Mouse (Mus musculus) urinary bladder, postnatal 10 days (tissue): ENCODE data around the gene Reln.

Experiments
- DNase-seq: peaks from one replicate; pipeline ENCODE4 v3.0.0; 2022; ENCODE audit warnings: low spot score

Gene Reln

DNA sequence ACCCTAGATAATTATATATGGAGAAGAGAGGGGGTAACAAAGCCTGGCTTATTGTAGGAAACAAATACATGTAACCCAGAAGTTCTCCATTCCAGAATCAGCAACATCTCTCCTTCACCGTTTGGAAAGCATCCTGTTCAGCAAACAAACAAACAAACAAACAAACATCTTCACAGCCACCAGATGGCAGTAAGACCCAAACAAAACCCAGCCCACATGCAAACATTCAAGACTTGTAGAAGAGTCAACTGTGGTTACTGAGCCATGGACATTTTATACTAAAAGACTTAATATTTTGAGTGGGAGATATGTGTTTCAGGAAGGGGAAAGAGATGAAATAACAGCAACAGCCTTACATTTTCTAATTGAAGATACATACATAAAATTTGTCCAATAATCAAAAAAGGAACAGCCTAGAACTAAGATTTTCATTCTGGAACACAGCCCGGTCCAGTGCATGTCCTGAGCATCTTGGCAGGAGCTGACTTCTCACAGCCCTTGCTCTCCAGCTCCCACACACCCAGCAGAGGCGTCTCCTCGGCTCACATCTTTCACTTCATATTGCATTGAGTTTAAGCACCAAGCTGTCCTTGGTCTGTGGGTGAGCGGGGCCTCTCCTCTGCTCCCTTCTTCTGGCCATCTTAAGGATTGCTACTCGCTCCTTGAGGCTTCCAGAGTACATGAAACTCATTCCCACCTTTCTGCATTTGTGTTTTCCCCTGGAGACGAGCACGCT is 411.0 kb downstream of the Reln start:
- no peak for DNase-seq

DNA sequence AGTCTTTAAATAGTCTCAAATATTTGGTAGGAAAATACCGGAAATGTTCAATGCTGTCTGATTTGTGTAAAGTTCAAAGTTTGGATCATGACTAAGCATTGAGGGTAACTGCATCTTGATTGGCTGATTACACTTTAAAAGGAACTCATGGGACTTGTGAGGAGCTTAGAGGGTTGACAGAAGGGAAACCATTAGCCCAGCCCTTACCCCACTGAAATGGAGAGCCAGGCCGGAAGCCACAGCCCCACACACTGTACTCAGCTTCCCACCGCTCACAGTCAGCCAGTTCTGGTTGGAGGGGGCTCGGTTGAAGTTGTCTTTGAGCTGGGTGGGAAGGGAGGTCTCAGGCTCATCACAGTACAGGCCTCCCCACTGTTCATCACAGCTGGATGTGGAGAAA is 413.4 kb downstream of the Reln start:
- no peak for DNase-seq

DNA sequence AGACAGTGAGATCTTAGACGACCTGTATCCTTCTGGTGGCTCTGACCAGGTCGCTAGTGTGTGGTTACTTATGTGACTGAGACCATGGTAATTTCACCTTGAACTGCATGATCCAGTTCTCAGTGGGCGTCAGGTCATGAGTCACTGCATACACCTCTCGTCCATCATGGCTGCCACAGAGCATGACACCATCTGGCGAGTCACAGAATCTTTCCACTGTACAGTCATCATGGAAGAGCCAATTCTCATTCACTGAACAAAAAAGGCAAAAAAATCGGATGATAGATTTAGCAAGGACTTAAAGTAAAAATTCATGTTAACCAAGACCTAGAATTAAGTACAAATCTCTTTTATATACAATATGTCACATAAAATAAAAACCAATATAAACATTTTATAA is 424.2 kb downstream of the Reln start:
- no peak for DNase-seq

DNA sequence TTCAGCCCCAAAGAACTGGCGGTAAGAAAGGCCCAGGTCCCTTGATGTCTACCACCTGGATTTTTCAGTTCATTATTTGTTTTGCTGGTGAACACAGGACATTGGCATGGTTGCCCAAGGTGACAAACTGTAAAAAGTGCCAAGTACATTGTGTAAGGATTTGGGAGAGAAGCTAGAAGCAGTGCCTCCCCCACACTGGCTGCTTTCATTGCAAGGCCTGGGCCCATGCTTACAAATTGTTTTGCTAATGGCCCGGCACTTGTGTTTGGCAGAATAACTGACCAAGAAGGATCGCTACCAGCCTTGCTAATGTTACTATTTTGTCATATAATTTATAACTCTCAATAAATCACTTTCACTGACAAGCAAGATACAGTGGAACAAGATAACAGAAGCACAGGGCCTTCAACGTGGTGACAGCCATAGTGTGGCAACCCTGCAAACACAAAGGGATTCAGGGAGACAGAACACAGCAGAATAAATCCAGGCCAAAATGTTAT is 425.2 kb downstream of the Reln start:
- no peak for DNase-seq

DNA sequence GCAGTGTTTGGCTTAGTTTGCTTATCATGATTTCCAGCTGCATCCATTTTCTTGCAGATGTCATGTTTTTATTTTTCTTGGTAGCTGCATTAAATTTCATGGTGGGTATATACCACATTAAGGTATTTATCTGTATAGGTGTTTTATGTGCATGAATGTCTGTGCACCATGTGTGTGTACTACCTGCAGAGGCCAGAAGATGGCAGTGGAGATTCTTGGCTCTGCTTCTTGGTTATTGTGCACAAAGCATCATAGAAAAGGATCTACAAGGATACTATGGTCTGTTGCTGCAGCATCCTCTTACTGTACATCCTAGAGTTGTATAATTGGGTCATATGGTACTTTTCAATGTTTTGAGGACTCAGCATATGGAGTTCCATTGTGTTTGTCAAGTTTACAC is 428.5 kb downstream of the Reln start:
- DNase-seq, result no peak

DNA sequence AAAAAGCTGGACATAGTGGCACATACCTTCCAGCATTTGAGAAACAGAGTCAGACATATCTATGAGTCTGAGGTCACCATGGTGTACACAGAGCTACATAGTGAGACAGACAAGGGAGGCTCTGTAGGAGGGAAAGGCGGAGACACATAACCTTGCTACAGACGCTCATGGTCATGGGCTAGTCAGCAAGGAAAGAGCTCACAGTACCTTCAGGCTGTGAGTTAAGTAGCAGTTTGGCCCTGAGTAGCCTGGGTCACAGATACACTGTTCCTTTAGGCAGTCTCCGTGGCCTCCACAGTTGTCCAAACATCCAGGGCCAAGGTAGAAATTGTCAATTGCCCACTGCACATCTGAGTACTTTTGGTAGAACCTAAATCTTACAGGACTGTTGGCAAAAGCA is 429.7 kb downstream of the Reln start:
- no peak for DNase-seq

DNA sequence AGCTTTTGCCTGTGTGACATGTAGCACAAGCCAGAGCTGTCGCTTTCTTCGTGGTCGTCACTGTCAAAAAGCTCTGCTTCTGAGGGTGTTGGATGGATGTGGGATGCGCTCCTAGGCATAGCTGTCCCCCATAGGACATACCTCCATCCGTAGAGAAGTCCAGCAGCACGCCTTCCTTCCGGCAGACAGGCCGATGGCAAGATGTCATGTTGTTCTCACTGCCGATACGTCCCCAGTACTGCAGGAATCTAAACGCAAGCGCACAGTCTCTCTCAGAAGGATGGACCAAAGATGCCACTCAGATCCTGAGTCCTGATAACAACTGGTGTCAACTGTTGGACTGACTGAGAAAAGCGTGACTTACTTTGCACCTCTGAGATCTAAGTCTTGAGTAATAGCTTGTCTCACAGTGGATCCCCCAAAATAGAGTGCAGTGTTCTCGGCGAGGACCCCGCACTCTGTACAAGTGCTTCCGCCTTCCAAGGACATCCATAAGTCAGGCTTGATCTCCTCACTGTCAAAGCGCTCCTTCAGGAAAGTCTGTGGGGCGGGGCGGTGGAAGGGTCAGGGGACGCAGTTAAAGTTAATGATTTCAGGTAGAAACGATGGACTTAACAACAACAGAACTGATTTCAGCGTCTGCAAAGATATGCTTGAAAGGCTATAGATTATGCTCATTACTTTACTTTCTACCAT is 431.5 kb downstream of the Reln start:
- no peak for DNase-seq

DNA sequence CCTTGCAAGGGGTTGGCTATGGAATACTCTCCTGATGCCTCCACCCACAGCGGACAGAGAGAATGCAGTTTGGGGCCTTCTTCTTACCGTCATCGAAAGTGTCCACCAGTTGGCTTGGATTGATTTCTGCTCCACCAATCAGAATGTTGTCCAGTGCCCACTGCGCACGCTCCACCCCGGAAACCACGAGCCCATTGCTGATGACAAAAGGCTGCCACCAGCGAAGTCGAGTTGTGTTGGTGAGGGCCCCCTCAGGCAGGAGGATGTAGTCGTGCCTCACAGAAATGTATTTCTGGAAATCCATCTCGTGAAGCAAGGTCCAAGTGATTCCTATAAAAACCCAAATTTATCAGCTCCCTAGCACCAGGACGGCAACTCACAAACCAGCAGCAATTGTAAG is 433.8 kb downstream of the Reln start:
- DNase-seq, result no peak

DNA sequence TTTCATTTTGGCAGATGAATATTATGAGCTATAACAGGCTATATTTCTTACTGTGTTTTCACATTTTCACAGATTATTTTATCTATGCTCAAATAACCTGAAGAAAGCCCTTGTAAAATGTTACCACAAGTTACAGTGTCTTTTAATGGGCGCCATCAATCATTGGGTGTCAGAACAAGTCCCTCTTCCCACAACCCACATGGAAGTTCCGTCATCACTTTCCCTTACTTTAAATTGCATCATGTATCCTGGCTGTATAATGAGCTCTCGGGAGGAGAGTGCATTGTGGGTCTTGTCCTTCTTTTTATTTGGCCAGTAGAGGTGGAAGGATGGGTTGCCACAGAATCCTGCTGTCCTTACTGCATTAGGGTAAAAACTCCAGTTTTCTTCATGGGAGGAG is 434.8 kb downstream of the Reln start:
- no peak for DNase-seq

DNA sequence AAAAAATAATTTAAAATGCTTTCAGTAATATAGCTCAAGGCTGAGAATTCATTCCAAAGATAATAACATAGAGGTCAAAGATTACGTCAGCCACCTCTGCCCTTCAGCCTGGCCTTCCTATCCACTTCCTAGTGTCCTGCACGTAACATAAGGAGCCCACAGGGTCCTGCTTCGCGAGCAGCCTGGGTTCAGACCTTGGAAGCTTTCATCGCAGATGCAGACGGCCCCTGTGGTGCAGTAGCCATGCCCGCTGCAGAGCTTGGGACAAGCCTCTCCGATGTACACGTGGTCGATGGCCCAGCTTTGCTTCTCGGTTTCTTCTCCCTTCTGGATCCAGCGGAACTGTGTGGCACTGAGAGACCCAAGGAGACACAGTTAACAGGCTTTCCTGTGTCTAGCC is 443.1 kb downstream of the Reln start:
- DNase-seq, result no peak

DNA sequence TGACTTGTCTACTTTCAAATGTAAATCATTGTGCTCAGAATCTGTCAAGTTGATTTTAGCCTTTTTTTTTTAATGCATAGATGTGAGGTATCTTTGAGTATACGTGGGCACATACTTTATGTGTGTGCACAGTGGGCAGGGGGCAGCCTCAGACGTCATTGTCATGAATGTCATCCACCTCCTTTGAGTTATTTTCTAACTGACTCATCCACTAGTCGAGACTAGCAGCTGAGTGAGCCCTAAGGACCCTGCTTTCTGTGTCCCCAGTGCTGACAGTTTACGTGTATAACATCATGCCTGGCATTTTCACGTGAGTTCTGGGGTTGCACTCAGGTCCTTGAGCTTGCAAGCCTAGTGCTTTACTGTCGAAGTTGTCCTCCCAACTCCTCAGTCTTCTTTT is 443.6 kb downstream of the Reln start:
- DNase-seq, result no peak

DNA sequence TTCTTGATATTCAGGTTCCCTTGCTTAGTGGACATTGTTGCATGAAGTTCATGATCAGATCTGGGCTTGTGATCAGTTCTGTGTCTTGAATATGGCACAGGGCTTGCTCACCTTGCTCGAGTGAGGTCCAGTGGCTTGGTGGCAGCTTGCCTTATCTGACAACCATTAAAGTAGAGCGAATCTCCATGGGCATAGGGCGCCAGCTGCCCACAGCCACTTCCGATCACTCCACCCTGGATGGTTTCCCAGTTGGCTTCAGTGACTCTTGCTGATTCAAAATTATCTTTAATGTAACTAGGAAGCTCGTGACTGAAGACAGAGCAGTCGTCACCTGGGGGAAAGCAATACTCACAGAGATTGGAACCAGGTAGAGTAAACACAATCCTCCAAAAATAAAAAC is 445.6 kb downstream of the Reln start:
- DNase-seq, result no peak

DNA sequence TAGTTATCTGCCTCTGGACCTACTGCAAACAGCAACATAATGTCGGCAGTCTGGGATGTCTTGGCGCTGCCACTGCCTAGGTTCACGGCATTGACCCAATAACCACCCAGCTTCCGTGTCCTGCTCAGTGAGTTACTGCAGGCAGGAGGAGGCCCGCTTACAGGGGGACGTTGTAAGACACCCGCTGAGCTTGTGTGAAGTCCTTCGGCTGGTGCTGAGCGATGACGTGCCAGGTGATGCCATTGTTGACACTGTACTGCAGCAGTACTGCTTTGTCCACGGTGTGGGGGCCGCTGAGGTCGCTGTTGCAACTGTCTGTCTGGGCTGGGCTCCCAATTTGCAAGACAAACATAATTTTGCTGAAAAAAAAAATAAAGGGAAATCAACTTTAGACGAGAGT is 447.9 kb downstream of the Reln start:
- no peak for DNase-seq

DNA sequence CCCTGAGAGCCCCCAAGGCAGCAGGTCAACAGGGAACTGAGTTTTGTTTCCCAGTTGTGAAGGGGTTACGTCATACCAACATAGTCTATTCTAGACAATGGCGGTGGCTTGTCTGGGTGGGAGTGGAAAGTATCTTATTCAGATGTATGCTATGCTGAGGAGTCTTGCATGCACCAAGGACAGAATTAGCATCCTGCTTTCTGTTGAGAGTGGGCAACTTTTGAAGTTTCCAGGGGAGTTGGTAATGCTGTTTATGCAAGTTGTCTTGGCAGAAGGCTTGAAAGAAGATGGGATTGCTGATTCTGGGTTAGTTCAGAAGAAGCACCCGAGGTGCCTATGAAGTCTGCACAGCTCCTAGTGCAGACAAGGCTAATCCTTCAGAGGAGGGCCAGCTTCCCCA is 450.3 kb downstream of the Reln start:
- no peak for DNase-seq

DNA sequence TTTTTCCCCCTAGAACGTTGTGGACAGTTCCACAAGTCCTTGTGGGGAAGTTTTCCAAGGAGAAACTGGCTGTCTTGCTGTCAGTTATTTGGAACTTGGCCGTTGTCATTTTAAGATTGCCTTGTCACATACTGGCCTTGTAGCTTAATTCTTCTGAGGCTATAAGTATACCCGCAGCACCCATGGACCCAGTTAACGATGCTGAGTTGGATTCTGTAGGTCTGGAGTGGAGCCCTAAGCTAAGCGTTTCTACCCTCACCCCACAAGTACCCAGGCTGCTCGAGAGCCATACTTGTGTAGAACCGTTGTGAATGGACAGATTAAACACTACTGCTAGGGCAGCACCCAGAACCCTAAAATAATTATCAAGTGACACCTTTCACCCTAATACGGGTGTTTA is 477.8 kb downstream of the Reln start:
- no peak for DNase-seq

DNA sequence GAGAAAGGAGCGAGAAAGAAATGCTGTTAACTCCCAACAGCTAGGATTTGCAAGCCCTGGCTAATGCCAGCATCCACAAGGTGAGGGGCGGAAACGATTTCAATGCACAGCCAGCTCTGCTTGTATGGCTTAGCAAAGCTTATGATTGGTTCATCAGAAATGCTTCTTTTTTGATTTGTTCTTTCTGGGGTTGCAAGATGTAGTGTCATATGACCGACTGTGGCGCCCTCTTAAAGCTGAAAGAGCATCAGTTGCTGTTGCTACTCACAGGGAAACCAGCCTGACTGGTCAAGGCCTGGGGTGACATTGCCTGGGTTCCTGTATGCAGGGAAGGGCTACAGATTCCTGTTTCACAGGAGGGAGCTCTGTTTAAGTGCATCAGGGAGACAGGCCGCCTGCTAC is 478.2 kb downstream of the Reln start:
- no peak for DNase-seq

DNA sequence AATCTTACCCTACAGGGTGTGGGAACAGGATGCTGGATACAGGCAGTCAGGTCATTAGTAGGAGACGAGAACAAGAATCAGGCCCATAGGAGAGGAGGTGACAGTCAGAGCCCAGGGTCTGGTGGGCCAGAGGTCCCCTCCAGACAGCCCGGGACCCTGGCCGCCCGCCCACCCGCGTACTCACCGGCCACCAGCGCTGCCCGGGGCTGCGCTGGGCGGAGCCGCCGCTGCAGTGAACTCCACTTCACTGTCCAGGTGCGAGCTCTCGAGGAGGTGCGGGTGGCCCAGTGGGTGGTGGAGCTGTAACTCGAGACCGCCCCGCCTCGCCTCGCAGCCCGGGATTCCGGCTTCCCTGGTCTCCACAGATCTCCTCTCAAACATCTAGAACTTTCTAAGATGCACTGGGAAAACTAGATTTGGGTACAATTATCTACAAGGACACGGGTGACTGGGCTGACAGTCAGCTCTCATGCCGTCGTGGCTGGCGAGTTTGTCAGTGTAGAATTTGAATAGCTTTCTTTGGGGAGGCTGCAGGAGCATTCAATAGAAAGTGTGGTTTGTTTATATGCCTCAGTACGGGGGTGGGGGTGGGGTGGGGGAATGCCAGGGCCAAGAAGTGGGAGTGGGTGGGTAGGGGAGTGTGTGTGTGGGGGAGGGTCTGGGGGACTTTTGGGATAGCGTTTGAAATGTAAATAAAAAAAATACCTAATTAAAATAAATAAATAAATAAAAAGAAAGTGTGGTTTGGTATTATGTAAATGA is 479.0 kb downstream of the Reln start, which contains the start of gene Slc26a5:
Gene Slc26a5, minus strand, starts transcription at position 259 of the 762 bp plus-strand sequence.
- no peak for DNase-seq

DNA sequence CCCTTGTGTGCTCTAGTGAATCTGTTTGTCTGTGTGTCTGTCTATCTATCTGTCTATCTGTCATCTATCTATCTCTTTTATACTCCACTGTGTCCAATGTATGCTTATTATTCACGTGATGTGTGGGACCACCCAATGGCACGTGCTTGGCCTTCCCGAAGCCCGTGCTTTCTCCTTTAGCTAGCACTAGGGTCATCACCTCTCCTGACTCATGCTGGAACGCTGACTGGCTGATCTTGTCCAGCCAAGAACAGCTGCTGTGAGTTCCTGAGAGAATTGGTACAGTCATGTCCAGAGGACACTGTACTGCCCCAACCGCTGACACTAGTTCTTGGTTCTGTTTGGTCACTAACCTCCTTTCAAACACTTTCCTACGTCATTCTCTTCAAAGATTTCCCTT is 485.8 kb downstream of the Reln start:
- DNase-seq, result no peak

DNA sequence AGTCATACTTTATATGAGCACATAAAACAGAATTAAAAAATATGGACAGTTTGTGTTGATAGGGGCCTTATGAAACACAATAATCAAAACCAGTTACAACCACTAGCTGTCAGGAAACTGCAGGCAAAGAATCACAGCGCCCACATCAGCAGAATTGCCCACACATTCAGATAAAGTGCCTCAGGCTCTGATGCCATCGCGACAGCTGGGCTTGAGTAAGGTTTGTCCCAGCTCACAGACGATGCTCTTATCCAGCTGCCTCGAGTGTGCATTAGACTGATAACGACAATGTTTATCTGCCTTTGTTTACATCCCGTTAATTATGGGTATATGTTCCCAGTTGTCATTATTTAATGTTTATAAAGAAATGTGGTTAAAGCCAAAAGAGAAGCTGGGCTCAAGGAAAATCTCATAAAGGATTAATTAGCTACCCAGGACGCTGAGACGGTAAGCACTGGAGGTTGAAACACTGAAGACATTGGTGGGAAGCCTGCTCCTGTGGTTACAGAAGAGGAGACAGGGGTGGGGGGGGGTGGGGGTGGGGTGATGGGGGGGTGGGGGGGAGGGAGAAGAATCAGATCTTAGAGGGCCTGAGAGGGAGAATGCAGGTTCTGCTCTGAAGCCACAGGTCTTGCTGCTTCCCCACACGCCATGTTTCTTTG is 492.7 kb downstream of the Reln start:
- no peak for DNase-seq

DNA sequence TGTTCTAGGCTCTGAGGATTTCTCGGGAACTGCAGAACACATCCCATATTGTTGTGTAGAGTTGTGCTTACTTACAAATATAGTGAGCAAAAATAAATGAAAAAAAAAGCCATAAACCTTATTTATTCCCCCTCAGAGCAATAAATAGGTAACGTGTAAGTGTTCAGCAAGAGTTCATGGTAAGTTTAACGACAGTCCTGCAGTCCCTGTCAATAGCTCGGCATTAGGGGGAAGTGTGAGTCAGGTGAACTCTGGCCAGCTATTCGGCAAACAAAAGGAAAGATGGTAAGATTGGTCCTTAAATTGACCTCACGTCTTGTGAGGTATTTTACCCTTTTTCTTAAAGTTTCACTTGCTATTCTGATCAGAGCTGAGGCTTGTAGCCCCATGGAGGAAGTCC is 497.1 kb downstream of the Reln start:
- DNase-seq, result no peak

DNA sequence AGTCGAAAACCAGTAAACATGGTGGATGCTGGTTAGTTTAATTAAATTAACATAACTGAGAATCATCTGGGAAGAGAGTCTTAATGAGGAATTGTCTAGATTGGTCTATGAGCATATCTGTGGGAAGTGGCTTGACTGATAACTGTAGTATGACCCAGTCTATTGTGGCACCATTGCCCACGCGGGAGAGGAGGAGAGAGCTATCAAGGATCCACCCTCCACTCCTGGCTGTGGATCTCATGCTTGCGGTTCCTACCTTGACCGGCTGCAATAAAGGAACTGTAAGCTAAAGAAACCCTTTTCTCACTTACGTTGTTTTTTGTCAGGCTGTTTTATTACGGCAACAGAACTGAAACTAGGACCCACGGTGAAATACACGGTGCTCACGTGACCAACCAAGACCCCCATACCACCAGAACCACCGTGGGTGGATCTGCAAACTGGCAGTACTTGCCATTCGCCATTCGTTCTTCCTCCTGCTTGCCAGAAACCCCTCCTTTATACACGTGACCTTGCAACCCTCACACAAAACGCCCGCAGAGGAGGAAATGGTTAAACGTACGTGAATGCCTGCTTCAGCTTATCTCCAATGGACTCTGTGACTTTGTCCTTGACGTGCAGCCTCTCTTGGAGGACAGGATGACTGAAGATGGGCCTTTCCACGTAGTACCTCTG is 497.7 kb downstream of the Reln start:
- no peak for DNase-seq

DNA sequence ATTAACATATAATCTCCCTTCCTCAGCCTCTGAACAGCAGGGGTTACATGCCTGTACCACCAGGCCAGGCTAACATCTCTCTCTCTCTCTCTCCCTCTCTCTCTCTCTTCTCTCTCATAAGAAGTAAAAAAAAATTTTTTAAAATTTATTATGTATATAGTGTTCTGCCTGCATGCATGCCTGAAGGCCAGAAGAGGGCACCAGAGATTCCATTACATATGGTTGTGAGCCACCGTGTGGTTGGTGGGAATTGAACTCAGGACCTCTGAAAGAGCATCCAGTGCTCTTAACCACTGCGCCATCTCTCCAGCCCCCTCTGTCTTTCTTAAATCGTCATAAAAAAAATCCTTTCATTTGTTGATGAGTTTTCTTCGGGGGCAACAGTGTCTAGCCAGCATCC is 499.8 kb downstream of the Reln start:
- no peak for DNase-seq
